Mouse (Mus musculus): ENCODE measurements around the gene Plek2.

- TF ChIP-seq POLR2A (IDR thresholded peaks at IDR 0.05; ENCODE audit: borderline replicate concordance, control insufficient read depth, low read depth, low read length) (peak; percentile 97), CTCF (IDR thresholded peaks at IDR 0.05; ENCODE audit: control insufficient read depth, insufficient read depth, low read length) (no peak)
Observed at GRCm38 (mm10) chr12:78911707-78912417, 5.1 kb upstream of the Plek2 start.

All from bone marrow, adult 2 months (tissue).